Mouse (Mus musculus): ENCODE data around the gene Krtap1-5.

GRCm38 (mm10) chr11:99566530-99566929 is 14.3 kb downstream of the Krtap1-5 start, which contains the start of gene Krtap3-1:
- TF ChIP-seq POLR2A (IDR thresholded peaks at IDR 0.05; ENCODE audit: borderline replicate concordance, extremely low read depth, low read depth, low read length) (no peak), CTCF (IDR thresholded peaks at IDR 0.05; ENCODE audit: insufficient read depth, low read length) (no peak)
